Mouse (Mus musculus) forebrain, embryonic 10.5 days (tissue): ENCODE measurements at regions not wholly inside any gene's neighbourhood (a gene's known extent, or its start where the extent isn't known, plus 50 kb on each side); places are given as distances from the start of the nearest gene placed in this dataset.

Experiments used
- DNase-seq: peaks from one replicate; pipeline ENCODE4 v3.0.0-alpha.2; 2017; ENCODE audit warnings: low spot score; ENCODE audit errors: extremely low spot score
- H3K27ac ChIP-seq: fragments of 300-500 bp; sonication (generic); 2 replicates; pipeline ENCODE4 v1.5.1; 2016; ENCODE audit warnings: mild to moderate bottlenecking
- H3K27me3 ChIP-seq: fragments of 300-500 bp; sonication (generic); 2 replicates; pipeline ENCODE4 v1.6.1; 2016; ENCODE audit warnings: mild to moderate bottlenecking; ENCODE audit not compliant: poor library complexity, severe bottlenecking
- H3K36me3 ChIP-seq: fragments of 300-500 bp; sonication (generic); replicated peaks from 2 replicates; pipeline ENCODE4 v1.6.1; 2016; ENCODE audit warnings: mild to moderate bottlenecking, moderate library complexity
- H3K4me1 ChIP-seq: fragments of 300-500 bp; sonication (generic); 2 replicates; pipeline ENCODE4 v1.6.1; 2016
- H3K4me3 ChIP-seq: fragments of 300-500 bp; sonication (generic); 2 replicates; pipeline ENCODE4 v1.5.1; 2016; ENCODE audit warnings: mild to moderate bottlenecking, moderate library complexity
- H3K9me3 ChIP-seq: fragments of 300-500 bp; sonication (generic); 2 replicates; pipeline ENCODE4 v1.6.1; 2016; ENCODE audit warnings: mild to moderate bottlenecking, moderate library complexity
- WGBS: fragments of 180-500 bp; shearing (Covaris S2); methylation state at CpG from one replicate; pipeline ENCODE4 v1.1.7; 2016; 5-methylcytosine and 5-hydroxymethylcytosine counted together

GRCm38 (mm10) chr14:105429664-105430257, 171.4 kb downstream of the Ndfip2 start:
- WGBS: 78% methylated on average over 5 of the region's 5 CpGs
- Histone ChIP-seq H3K4me3 (no peak overlapping the region), H3K4me1 (peaks cover 26% of the 10 kb centered on the region), H3K9me3 (no peaks in the 10 kb centered on the region), H3K36me3 (no peaks in the 10 kb centered on the region), H3K27me3 (peaks cover 23% of the 10 kb centered on the region), H3K27ac (no peak overlapping the region)
- no peak for DNase-seq

GRCm38 (mm10) chr14:105427474-105427901, 169.1 kb downstream of the Ndfip2 start:
- peak; percentile 27 for DNase-seq
- WGBS: 36% methylated on average over 17 of the region's 17 CpGs
- Histone ChIP-seq H3K27ac (0 out of 2 replicates have a peak overlapping the region, but pooled peaks have one; percentile 20), H3K4me3 (peak overlapping the region; percentile 16; the same call in 1 of the 2 replicates), H3K27me3 (peaks cover 23% of the 10 kb centered on the region), H3K4me1 (peaks cover 18% of the 10 kb centered on the region), H3K9me3 (no peaks in the 10 kb centered on the region), H3K36me3 (no peaks in the 10 kb centered on the region)

- DNase-seq: no peak
- no peaks in the 10 kb centered on the region for H3K9me3 ChIP-seq
- no peak overlapping the region for H3K27ac ChIP-seq
- no peaks in the 10 kb centered on the region for H3K36me3 ChIP-seq
- H3K27me3 ChIP-seq: peaks cover 23% of the 10 kb centered on the region
- H3K4me1 ChIP-seq: peaks cover 14% of the 10 kb centered on the region
- no peak overlapping the region for H3K4me3 ChIP-seq
- 78% methylated on average over 19 of the region's 19 CpGs for WGBS
Observed at GRCm38 (mm10) chr14:105426597-105427334, 168.4 kb downstream of the Ndfip2 start.

- Histone ChIP-seq H3K4me3 (no peak overlapping the region), H3K27me3 (no peaks in the 10 kb centered on the region), H3K4me1 (0 out of 2 replicates have a peak, but pooled peaks cover 4% of the 10 kb centered on the region), H3K27ac (no peak overlapping the region), H3K9me3 (no peaks in the 10 kb centered on the region), H3K36me3 (no peaks in the 10 kb centered on the region)
- 74% methylated on average over 4 of the region's 4 CpGs for WGBS
- no peak for DNase-seq
Observed at GRCm38 (mm10) chr14:105417967-105418366, 159.6 kb downstream of the Ndfip2 start.

GRCm38 (mm10) chr14:105417458-105417960, 159.1 kb downstream of the Ndfip2 start:
- 84% methylated on average over 8 of the region's 8 CpGs for WGBS
- Histone ChIP-seq H3K27me3 (no peaks in the 10 kb centered on the region), H3K4me1 (0 out of 2 replicates have a peak, but pooled peaks cover 4% of the 10 kb centered on the region), H3K36me3 (no peaks in the 10 kb centered on the region), H3K27ac (no peak overlapping the region), H3K9me3 (no peaks in the 10 kb centered on the region), H3K4me3 (no peak overlapping the region)
- no peak for DNase-seq

GRCm38 (mm10) chr14:105416964-105417363, 158.6 kb downstream of the Ndfip2 start:
- no peak for DNase-seq
- WGBS: 77% methylated on average over 7 of the region's 7 CpGs

GRCm38 (mm10) chr14:105404662-105405061, 146.3 kb downstream of the Ndfip2 start:
- Histone ChIP-seq H3K36me3 (no peaks in the 10 kb centered on the region), H3K4me1 (no peaks in the 10 kb centered on the region), H3K27ac (no peak overlapping the region), H3K27me3 (no peaks in the 10 kb centered on the region), H3K4me3 (no peak overlapping the region), H3K9me3 (no peaks in the 10 kb centered on the region)
- 93% methylated on average over 2 of the region's 2 CpGs for WGBS
- DNase-seq: no peak

More at GRCm38 (mm10) chr14:105416964-105417363, 158.6 kb downstream of the Ndfip2 start:
- Histone ChIP-seq H3K4me3 (no peak overlapping the region), H3K4me1 (0 out of 2 replicates have a peak, but pooled peaks cover 4% of the 10 kb centered on the region), H3K27ac (no peak overlapping the region), H3K9me3 (no peaks in the 10 kb centered on the region), H3K27me3 (no peaks in the 10 kb centered on the region), H3K36me3 (no peaks in the 10 kb centered on the region)

GRCm38 (mm10) chr14:105404241-105404640, 145.9 kb downstream of the Ndfip2 start:
- H3K9me3 ChIP-seq: no peaks in the 10 kb centered on the region
- H3K4me1 ChIP-seq: no peaks in the 10 kb centered on the region
- no peaks in the 10 kb centered on the region for H3K36me3 ChIP-seq
- DNase-seq: no peak
- no peaks in the 10 kb centered on the region for H3K27me3 ChIP-seq
- H3K27ac ChIP-seq: no peak overlapping the region
- H3K4me3 ChIP-seq: no peak overlapping the region
- WGBS: 93% methylated on average over 6 of the region's 6 CpGs

GRCm38 (mm10) chr14:105403256-105403655, 144.9 kb downstream of the Ndfip2 start:
- no peak for DNase-seq
- Histone ChIP-seq H3K27ac (no peak overlapping the region), H3K4me1 (no peaks in the 10 kb centered on the region), H3K36me3 (no peaks in the 10 kb centered on the region), H3K27me3 (no peaks in the 10 kb centered on the region), H3K9me3 (no peaks in the 10 kb centered on the region), H3K4me3 (no peak overlapping the region)
- WGBS: 93% methylated on average over 9 of the region's 9 CpGs

GRCm38 (mm10) chr14:105402556-105402955, 144.2 kb downstream of the Ndfip2 start:
- 95% methylated on average over 10 of the region's 10 CpGs for WGBS
- H3K4me3 ChIP-seq: no peak overlapping the region
- no peak for DNase-seq
- peaks cover 2% of the 10 kb centered on the region; the same call in 1 of the 2 replicates for H3K4me1 ChIP-seq
- no peaks in the 10 kb centered on the region for H3K27me3 ChIP-seq
- no peaks in the 10 kb centered on the region for H3K9me3 ChIP-seq
- no peaks in the 10 kb centered on the region for H3K36me3 ChIP-seq
- no peak overlapping the region for H3K27ac ChIP-seq

GRCm38 (mm10) chr14:105397467-105397866, 139.1 kb downstream of the Ndfip2 start:
- H3K27ac ChIP-seq: no peak overlapping the region
- H3K36me3 ChIP-seq: no peaks in the 10 kb centered on the region
- no peaks in the 10 kb centered on the region for H3K9me3 ChIP-seq
- peaks cover 10% of the 10 kb centered on the region for H3K4me1 ChIP-seq
- peaks cover 12% of the 10 kb centered on the region; the same call in 1 of the 2 replicates for H3K27me3 ChIP-seq
- DNase-seq: peak; percentile 75
- WGBS: 36% methylated on average over 8 of the region's 8 CpGs
- H3K4me3 ChIP-seq: no peak overlapping the region

- H3K36me3 ChIP-seq: no peaks in the 10 kb centered on the region
- H3K27me3 ChIP-seq: peaks cover 12% of the 10 kb centered on the region; the same call in 1 of the 2 replicates
- H3K9me3 ChIP-seq: no peaks in the 10 kb centered on the region
- 94% methylated on average over 21 of the region's 21 CpGs for WGBS
- DNase-seq: no peak
- H3K4me1 ChIP-seq: peaks cover 5% of the 10 kb centered on the region
- H3K27ac ChIP-seq: no peak overlapping the region
- H3K4me3 ChIP-seq: no peak overlapping the region
Observed at GRCm38 (mm10) chr14:105392079-105392813, 133.9 kb downstream of the Ndfip2 start.
